Mouse (Mus musculus) cerebellum, postnatal 25 days (tissue): ENCODE data around the gene Ddr2.
"Not testable (repeated sequence)": the region's sequence is repeated elsewhere in the genome, so short reads cannot be mapped to it uniquely, and the experiment has no call there.

Experiments
- DNase-seq, 2 experiments: peaks; one replicate each; pipeline ENCODE4 v3.0.0; 2021; ENCODE audit warnings: mixed read lengths in 2 of 2

Gene Ddr2

DNA sequence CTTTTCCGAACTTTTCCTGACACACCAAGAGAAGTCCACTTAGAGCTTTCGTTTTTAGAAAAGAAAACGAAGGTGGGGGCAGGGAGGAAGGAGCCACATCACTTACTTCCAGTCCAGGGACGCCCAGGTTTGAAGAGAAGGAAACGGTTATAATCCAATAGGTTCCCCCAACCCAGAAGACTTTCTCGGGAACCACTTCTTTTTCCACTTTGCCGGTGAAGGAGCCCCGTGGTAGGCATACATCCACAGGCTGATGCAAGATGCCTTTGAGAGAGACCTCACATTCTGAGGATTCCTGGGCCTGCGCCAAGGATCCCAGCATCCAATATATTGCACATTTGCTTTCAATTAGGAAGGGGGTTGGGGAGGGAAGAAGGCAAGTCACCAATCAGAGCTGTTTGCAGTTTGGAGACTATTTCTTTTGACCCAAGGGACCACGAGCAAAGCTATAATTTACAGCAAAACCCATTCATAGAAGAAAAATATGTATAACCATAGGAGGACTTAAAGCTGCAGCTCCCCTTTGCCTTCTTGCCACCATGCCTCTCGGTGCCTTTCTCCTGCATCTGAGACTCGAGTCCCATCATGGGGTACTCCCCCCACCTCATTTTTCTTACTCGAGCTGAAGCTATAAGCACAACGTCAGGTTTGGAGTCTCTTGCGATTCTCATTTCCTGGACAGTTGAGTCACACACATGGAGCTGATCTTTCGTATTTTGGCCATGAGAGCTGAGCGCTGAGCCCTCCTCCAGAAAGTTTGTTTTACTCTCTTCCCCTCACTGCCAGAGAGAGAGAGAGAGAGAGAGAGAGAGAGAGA lies at the start of gene Ddr2:
TSS of gene Ddr2 (minus strand) at position 247 of the 817 bp plus-strand sequence.
- DNase-seq = peak; percentile 30 to 55

DNA sequence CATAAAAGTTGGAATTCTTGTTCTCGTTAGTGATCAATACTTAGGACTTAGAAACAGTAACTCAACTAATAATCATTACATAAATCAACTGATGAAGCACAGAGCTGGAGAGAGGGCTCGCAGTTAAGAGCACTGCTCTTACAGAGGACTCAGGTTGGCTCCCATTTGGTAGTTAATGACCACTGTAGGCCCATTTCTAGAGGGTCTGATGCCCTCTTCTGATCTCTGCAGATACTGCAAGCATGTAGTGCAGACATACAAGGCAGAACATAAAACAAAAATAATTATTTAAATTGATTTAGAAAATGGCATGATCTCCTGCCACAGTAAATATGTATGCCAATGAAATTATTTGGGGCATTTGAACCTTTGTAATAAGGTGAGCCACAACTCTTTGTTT lies 49.1 kb upstream of the Ddr2 start:
- no peak for DNase-seq

GRCm38 (mm10) chr1:170155761-170156160 lies 45.2 kb upstream of the Ddr2 start:
- DNase-seq = no peak

DNA sequence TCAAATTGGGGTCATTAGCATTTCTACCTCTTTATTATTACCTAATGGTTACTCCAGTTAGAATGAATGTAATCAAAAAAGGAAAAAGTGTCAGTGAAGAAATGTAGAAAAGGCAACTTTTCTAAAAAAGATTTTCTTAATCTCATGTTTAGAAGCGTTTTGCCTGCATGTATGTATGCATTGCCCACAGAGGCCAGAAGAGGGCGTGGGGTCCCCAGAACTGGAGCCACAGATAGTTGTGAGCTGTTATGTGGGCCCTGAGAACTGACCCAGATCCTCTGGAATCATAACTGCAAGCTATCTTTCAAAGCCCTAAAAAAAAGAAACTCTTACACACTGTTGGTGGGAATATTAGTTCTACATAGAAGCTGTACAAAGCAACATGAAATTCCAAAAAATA lies 44.7 kb upstream of the Ddr2 start:
- DNase-seq = peak in 1 of 2 experiments; percentile 14

- DNase-seq = no peak
These were observed 43.4 kb upstream of the Ddr2 start for GRCm38 (mm10) chr1:170153986-170154385.

DNA sequence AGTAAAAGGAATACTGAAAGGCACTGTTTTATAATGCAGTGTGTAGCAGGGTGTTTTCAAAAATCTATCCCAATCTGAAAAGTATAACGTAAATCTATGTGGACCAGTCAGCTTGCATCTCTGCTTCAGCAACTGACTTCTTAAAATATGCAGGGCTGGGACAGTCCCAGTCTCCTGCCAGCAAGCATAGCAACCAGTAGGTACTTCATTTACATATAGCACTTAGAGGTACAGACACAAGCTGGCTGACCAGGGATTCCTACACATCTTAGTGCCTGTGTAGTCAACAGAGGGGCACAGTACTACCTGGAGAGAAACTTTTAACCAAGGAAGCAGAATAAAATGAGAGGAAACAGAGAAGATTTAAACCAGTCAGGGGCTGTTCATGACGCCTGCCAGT lies 42.0 kb upstream of the Ddr2 start:
- DNase-seq = no peak

DNA sequence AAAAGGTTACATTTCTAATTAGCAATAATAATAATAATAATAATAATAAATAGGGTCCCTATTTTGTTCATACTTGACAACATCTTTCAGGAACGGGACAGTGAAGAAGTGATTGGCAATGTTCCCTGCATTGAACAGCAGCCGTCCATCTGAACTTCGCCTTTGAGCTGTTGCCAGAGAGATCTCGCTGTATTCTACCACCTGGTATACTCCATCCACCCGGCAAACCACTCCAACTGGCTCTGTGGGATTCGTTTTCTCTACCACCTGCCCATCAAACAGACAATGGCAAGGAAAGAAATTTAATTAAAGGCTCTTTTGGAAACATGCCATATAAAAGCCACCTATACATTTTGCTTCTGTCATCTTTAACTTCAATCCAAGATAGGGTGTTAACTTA lies 40.3 kb upstream of the Ddr2 start:
- DNase-seq = peak in 1 of 2 experiments; percentile 29

DNA sequence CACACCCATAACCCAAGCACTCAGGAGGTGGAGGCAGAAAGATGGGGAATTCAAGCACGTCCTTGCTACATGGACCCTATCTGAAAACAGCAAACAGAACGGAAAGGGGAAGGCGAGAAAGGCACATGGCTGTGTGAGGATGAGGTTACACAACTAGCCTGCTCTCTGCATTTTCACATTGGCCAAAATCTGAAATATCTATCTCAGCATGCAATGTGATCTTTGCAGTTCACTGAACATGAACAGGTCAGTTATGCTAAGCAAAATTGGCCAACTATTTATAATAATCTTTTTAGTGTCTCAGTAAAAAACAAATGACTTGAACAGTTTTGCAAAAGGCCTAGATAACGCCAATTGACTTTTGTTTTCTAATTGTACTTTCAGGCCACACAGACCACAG lies 39.2 kb upstream of the Ddr2 start:
- no peak for DNase-seq

DNA sequence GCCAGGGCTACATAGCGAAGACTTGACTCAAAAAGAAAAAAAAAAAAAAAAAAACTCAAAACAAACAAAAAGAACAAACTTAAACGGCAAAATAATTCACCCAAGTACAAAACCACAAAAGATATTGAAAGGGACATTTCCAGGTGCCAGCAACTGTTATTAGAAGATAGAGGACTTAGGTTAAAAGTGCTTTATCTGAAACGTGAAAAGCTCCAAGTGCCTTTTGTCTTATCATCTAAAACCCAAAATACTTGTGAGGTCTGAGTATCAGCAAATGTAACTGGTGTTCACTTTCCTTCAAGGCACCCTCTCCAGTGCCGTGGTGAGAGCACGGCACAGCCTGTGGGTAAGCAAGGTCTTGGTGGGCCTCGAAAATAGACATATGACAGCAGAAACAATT lies 38.0 kb upstream of the Ddr2 start:
- no peak for DNase-seq

DNA sequence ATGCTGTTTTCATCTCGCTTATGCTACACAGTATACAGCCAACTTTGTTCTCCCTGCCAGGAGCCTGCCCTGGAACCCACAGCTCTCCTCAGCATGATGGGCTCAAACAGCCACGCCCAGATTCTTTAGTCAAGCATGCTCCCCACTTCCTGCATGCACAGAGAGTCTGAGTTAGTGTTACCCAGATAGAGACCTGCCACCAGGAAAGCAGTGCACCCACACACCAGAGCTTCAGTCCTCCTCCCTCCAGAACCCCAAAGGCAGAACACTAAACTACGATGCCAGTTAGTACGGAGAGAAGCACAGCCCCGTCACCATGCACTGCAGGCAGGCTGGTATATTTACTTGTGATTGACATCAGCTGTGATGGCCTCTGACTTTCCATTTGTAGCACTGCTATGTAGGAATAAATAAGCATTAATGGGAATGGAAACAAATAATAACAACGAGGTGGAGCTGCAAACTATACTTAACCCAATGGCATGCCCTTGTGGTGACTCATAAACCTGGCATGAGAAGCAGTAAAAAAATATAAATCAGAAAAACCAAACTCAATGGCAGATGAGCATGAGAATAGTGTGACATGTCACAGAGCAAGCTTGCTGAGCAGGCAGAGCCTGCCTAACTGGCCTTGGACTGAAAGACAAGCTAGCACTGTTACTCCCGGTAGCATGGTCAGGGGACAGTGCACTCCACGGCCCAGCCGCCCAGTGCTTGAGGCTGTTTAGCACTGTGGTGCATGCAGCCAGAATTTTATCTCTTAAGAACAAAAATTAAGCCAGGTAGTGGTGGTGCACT lies 37.3 kb upstream of the Ddr2 start:
- no peak for DNase-seq

GRCm38 (mm10) chr1:170145606-170146005 lies 35.0 kb upstream of the Ddr2 start:
- DNase-seq = no peak

DNA sequence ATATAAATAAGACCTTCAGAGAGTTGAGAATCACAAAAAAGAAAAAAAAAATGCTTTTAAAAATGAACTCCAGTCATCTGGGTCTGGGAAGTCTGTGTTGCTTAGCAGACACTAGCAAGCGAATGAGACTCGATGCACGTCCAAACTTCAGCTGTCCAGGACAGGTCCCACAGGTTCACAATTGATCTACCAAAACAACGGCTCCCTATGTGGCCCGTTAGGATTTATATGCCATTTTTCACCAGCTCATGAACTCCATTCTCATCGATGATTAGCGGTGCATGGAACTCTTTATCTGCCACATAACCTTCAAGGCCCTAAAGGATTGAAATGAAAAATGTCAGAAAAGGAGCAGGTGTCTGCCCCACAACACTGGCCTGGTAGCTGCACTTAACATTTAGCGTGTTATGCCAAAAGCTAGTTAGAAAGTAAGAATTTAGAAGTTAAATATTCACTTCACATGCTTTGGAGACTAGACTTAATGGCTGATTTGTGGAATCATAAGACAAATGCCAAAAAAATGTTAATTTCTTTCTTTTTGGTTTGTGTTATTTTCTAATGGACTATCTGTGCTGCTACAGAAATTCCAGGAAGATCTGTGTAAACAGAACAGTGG lies 31.8 kb upstream of the Ddr2 start:
- DNase-seq = no peak

- no peak for DNase-seq
These were observed 31.1 kb upstream of the Ddr2 start for GRCm38 (mm10) chr1:170141626-170142025.

DNA sequence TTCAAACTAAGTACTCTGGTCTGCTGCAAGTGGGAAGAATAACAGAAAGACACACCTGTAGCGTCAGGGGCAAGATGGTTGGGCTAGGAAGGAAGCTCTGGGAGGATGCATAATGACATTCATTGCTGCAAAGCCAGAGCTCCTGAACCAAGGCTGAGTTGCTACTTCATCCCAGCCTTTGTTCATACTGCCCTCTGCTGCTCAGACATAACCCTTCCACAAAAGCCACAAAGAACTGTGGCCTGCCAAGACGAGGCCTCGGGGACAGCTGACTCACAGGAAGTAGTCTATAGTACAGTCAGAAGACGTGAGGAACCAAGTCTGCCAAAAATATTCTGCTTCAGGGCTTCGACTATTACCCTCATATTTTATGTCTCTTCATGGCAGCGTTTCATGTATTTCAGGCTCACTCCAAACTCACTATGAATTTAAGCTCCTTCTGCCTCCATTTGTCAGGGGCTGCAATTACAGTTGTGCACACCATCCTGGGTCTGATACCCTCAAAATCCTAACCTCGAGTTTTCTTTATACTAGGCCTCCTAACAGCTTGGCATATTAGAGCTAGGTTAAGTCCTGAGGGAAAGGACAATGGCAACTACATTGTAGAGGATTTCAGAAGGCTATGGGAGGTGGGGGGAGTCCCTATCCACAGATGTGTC lies 25.9 kb upstream of the Ddr2 start:
- DNase-seq = peak; percentile 59 to 77

- DNase-seq = no peak
These were observed 23.7 kb upstream of the Ddr2 start for GRCm38 (mm10) chr1:170134264-170134663.

DNA sequence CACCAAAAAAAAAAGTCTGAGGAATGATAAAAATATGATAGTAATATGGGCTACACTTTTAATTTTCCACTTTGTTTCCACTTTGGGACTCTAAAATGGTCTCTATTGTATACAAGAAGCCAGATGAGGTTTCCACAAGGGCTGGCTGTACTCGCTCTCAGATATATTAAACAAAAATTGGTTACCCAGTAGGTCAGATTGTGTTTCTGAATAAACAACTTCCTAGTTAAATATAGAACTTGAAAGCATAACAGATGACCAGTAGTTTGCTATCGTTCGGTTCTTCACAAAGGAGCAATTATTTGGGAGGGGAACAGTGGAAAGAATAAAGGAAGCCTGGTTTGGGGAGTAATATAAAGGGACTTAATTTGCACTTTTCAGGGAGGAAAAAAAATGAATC lies 20.4 kb upstream of the Ddr2 start:
- DNase-seq = no peak

DNA sequence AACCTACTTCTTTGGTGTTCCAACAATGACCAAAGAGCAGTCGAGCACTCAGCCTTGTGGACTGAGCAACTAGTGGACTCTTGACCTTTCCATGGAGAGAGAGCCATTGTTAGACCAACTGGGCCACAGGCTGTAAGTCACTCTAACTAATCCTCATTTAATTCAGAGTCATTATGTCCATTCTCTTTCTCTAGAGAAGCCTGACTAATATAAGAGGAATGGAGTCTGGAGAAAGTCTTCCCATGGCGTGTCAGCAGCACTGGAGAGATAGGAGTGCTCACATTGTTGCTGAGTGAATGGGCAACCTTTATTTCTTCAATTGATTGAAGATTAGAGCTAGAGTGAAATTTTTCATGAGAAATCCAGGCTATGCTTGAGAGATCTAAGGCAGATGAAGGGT lies 14.1 kb upstream of the Ddr2 start:
- no peak for DNase-seq

GRCm38 (mm10) chr1:170113616-170114015 lies 3.1 kb upstream of the Ddr2 start:
- DNase-seq = no peak

GRCm38 (mm10) chr1:170112261-170112660 lies 1.7 kb upstream of the Ddr2 start:
- peak in 1 of 2 experiments; percentile 18 for DNase-seq

DNA sequence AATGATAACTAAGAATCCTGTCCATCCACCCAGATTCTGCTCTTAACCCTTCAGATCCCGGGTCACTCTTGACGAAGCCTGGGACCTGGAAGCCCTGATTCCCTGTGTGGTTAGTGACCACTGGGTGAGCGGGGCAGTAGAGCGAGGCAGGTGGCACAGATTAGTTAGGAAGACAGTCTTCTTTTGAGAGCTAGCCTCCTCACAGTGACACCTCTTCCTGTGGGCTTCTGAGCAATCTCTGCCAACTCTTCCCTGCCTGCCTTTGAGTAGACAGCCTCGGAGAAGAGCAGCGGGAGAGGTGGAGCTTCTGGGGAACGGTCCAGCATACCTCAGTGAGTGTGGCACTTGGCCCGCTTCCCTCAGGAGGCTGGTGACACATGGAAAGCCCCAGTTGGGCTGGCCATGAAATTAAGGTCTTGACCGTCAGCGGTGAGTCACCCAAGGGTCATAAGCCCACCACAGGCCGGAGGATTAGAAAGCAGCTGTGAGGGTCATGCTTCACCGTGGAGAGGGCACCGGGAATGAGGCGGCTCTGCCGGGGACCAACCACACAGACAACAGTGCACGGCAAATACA lies 1.2 kb upstream of the Ddr2 start:
- peak; percentile 68 to 74 for DNase-seq

DNA sequence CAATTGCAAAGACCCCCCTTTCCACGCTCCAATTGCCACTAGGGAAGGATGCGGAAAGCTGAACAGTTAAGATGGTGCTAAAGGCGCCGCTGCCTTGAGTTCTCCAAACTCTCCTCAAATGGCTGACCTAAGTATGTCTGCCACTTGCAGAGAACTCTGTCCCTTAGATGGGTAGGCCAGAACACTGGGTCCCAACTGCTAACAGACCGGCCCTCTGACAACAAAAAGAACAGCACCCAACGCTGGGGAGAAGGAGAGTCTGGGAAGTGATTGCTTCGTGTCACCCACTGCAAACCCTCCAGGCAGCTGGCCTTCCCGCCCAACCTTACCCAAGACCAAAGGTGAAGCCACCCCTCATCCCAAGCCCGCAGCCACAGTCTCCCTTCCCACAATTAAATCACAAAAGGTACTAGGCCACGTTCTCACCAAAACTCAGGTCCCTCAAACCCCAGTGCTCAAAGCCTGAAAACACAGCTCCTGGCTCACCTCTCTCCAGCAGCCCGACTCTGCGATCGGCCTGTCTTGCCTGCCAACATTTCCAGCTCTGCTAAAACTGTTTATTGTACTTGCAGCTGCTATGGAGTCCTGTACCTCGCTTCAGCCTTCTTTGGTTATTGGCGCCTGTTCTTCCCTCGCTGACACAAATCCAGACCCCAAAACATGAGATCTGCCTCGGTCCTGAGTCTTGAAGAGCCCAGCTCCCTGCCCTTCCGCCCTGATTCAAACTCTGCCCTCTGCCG lies 616 bp downstream of the Ddr2 start:
- peak; percentile 11 to 18 for DNase-seq

GRCm38 (mm10) chr1:170102814-170103213 lies 7.7 kb downstream of the Ddr2 start:
- DNase-seq = not testable (repeated sequence)
